Mouse (Mus musculus): ENCODE measurements around the gene Mecom. TPM values are rescaled to one million over a fixed set of nuclear protein-coding genes. Genes with fewer than 3 reads are reported as not detected.

The Mecom gene
- polyA plus RNA-seq, 1 experiment, result 1.8 TPM

DNA sequence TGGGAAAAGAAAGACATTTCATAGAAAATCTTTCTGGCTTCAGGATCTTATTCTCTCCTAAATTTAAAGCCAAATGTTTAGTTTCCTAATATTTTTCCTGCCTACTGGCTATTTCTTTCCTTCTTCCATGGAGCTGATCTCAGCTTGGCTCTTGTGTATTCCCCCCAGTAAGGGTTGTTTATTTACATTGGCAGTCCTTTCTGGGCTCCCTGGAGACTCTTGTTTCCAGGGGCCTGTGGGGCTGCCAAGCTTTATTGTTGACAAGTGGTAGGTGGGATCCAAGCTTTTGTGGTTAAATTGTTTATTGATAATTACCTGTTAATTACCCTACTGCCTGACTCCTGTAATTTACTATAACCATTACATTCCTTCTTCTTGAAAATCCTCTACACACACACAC, 476.5 kb downstream of the Mecom start:
- Histone ChIP-seq H3K4me3 (no peak overlapping the region), H3K79me2 (ENCODE audit: control insufficient read depth, insufficient read depth) (no peaks in the 10 kb centered on the region), H3K36me3 (ENCODE audit: control insufficient read depth, insufficient read depth) (no peaks in the 10 kb centered on the region), H3ac (ENCODE audit: control insufficient read depth, insufficient read length) (no peak overlapping the region), H3K4me2 (ENCODE audit: low read depth) (no peak overlapping the region), H3K27me3 (ENCODE audit: control insufficient read depth, insufficient read depth, insufficient read length) (no peaks in the 10 kb centered on the region)
- TF ChIP-seq MYOG (IDR thresholded peaks at IDR 0.05; ENCODE audit: control insufficient read depth in 1 of 3, insufficient read depth in 1 of 3, insufficient read length in 2 of 3, low read depth in 2 of 3) (no peak), E2F4 (IDR thresholded peaks at IDR 0.05; ENCODE audit: insufficient read depth) (no peak), TCF12 (IDR thresholded peaks at IDR 0.05; ENCODE audit: insufficient read depth, poor library complexity, severe bottlenecking) (no peak)

DNA sequence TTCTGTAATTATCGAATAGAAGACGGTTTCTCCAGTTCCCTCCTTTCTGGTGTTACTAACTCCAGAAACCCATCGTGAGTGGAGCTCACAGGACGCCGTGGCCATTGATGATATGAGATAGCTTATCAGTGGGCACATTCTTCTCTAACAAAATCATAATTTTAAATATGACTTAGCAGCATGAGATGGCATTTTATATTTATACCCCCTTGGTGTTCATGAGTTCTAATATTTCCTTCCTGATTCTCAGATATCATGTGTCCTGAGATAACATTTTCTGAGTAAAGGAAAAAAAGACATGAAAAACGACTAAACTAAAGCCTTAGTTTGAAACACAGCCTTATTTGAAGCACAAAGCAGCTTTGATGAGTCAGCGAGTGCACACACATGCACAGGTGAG, 481.3 kb downstream of the Mecom start:
- no peaks in the 10 kb centered on the region for H3K27me3 ChIP-seq (ENCODE audit: control insufficient read depth, insufficient read depth, insufficient read length)
- H3K4me3 ChIP-seq, result no peak overlapping the region
- no peak overlapping the region for H3K4me2 ChIP-seq (ENCODE audit: low read depth)
- no peak overlapping the region for H3ac ChIP-seq (ENCODE audit: control insufficient read depth, insufficient read length)
- no peaks in the 10 kb centered on the region for H3K79me2 ChIP-seq (ENCODE audit: control insufficient read depth, insufficient read depth)
- no peaks in the 10 kb centered on the region for H3K36me3 ChIP-seq (ENCODE audit: control insufficient read depth, insufficient read depth)
- no peak for TF ChIP-seq POLR2A (IDR thresholded peaks at IDR 0.05; ENCODE audit: insufficient read length, low read depth)
- no peak for TF ChIP-seq REST (IDR thresholded peaks at IDR 0.05; ENCODE audit: insufficient read depth, insufficient read length)
- no peak for TF ChIP-seq MYOG (IDR thresholded peaks at IDR 0.05; ENCODE audit: control insufficient read depth in 1 of 3, insufficient read depth in 1 of 3, insufficient read length in 2 of 3, low read depth in 2 of 3)
- TF ChIP-seq SRF (IDR thresholded peaks at IDR 0.05; ENCODE audit: control insufficient read depth, insufficient read length, low read depth), result no peak
- no peak for TF ChIP-seq TCF3 (IDR thresholded peaks at IDR 0.05; ENCODE audit: insufficient read length, low read depth)
- no peak for TF ChIP-seq POLR2AphosphoS2 (IDR thresholded peaks at IDR 0.05; ENCODE audit: insufficient read length, low read depth)
- no peak for TF ChIP-seq MYOD1 (IDR thresholded peaks at IDR 0.05; ENCODE audit: control insufficient read depth in 1 of 3, insufficient read length in 2 of 3, low read depth in 2 of 3)
- no peak for TF ChIP-seq CEBPB (IDR thresholded peaks at IDR 0.05; ENCODE audit: insufficient read depth, poor library complexity, severe bottlenecking)
- no peak for TF ChIP-seq USF1 (IDR thresholded peaks at IDR 0.05; ENCODE audit: low read depth)

DNA sequence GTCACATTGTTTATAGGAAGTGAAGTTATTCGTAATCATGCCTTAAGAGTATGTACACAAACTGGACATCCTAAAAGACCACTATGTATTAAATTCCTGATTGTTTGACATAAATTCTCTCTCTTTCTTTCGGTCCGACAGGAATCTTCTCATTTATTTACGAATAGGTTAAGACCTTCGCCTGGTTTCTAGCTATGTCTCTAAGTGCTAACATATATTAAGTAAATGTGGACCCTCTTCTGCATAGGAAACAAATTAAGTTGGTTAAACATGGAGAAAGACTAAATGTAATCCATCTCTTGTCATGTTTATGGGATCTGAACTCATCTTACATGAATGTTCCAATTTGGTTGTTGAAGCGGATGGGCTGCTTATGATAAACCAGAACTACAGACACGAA, 487.8 kb downstream of the Mecom start:
- H3K36me3 ChIP-seq (ENCODE audit: control insufficient read depth, insufficient read depth), result no peaks in the 10 kb centered on the region
- no peak overlapping the region for H3K4me3 ChIP-seq
- no peak for TF ChIP-seq MYOG (IDR thresholded peaks at IDR 0.05; ENCODE audit: control insufficient read depth in 1 of 3, insufficient read depth in 1 of 3, insufficient read length in 2 of 3, low read depth in 2 of 3)
- no peak for TF ChIP-seq TCF12 (IDR thresholded peaks at IDR 0.05; ENCODE audit: insufficient read depth, poor library complexity, severe bottlenecking)
- no peak for TF ChIP-seq CEBPB (IDR thresholded peaks at IDR 0.05; ENCODE audit: insufficient read depth, poor library complexity, severe bottlenecking)
- no peak for TF ChIP-seq SRF (IDR thresholded peaks at IDR 0.05; ENCODE audit: control insufficient read depth, insufficient read length, low read depth)
- no peak for TF ChIP-seq TCF3 (IDR thresholded peaks at IDR 0.05; ENCODE audit: insufficient read length, low read depth)
- TF ChIP-seq MYOD1 (IDR thresholded peaks at IDR 0.05; ENCODE audit: control insufficient read depth in 1 of 3, insufficient read length in 2 of 3, low read depth in 2 of 3), result no peak
- TF ChIP-seq USF1 (IDR thresholded peaks at IDR 0.05; ENCODE audit: low read depth), result no peak
- TF ChIP-seq MAX (IDR thresholded peaks at IDR 0.05; ENCODE audit: low read depth), result no peak
- no peak for TF ChIP-seq POLR2AphosphoS2 (IDR thresholded peaks at IDR 0.05; ENCODE audit: insufficient read length, low read depth)
- TF ChIP-seq E2F4 (IDR thresholded peaks at IDR 0.05; ENCODE audit: insufficient read depth), result no peak
- H3ac ChIP-seq (ENCODE audit: control insufficient read depth, insufficient read length), result no peak overlapping the region
- no peak overlapping the region for H3K4me2 ChIP-seq (ENCODE audit: low read depth)
- no peaks in the 10 kb centered on the region for H3K27me3 ChIP-seq (ENCODE audit: control insufficient read depth, insufficient read depth, insufficient read length)
- H3K79me2 ChIP-seq (ENCODE audit: control insufficient read depth, insufficient read depth), result no peaks in the 10 kb centered on the region

DNA sequence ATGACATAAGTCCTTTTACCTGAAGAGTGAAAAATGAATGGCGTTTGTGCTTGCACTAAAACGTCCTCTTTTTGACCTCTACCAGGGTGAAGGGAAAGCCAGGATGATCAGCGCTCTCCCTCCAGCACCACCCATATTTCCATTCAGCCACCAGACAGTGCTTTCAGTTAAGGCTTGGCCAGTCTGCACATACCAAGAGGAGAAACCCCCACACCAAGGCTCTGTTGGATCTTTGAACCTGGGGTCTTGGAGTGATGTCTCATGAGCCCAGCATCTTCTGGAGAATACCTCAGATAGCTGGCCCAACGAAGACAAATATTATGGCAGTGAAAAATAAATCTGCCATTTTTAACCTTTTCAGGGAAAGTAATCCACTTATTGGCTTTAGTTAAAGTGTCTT, 488.2 kb downstream of the Mecom start:
- TF ChIP-seq SRF (IDR thresholded peaks at IDR 0.05; ENCODE audit: control insufficient read depth, insufficient read length, low read depth) (no peak), MYOG (IDR thresholded peaks at IDR 0.05; ENCODE audit: control insufficient read depth in 1 of 3, insufficient read depth in 1 of 3, insufficient read length in 2 of 3, low read depth in 2 of 3) (no peak), E2F4 (IDR thresholded peaks at IDR 0.05; ENCODE audit: insufficient read depth) (no peak), MAX (IDR thresholded peaks at IDR 0.05; ENCODE audit: low read depth) (no peak), TCF12 (IDR thresholded peaks at IDR 0.05; ENCODE audit: insufficient read depth, poor library complexity, severe bottlenecking) (no peak), TCF3 (IDR thresholded peaks at IDR 0.05; ENCODE audit: insufficient read length, low read depth) (no peak)
- H3ac ChIP-seq (ENCODE audit: control insufficient read depth, insufficient read length), result no peak overlapping the region
- no peaks in the 10 kb centered on the region for H3K36me3 ChIP-seq (ENCODE audit: control insufficient read depth, insufficient read depth)

DNA sequence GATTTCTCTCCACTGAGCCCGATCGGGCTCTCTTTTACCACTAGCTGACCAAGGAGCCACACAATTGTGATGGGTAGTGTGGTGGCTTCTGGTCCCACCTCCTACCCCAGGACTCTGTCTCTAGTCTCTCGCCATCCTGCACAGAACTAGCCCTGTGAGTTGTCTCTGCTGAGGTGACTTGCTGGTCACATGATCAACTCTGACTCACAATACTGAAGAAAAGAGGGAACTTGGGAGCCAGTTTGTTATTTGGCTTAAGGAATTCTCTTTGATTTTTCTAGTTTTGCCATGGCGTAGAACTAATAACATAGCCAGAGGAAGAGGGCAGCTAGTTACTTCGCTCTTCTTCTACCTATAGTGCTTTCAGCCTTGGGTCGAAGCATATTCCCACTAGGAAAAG, 496.5 kb downstream of the Mecom start:
- TF ChIP-seq TCF12 (IDR thresholded peaks at IDR 0.05; ENCODE audit: insufficient read depth, poor library complexity, severe bottlenecking) (no peak), USF1 (IDR thresholded peaks at IDR 0.05; ENCODE audit: low read depth) (peak; percentile 61)
- no peak overlapping the region for H3K4me2 ChIP-seq (ENCODE audit: low read depth)

More for the DNA sequence above, 488.2 kb downstream of the Mecom start:
- Histone ChIP-seq H3K4me2 (ENCODE audit: low read depth) (no peak overlapping the region), H3K79me2 (ENCODE audit: control insufficient read depth, insufficient read depth) (no peaks in the 10 kb centered on the region), H3K27me3 (ENCODE audit: control insufficient read depth, insufficient read depth, insufficient read length) (no peaks in the 10 kb centered on the region), H3K4me3 (no peak overlapping the region)

More for the DNA sequence above, 496.5 kb downstream of the Mecom start:
- no peaks in the 10 kb centered on the region for H3K27me3 ChIP-seq (ENCODE audit: control insufficient read depth, insufficient read depth, insufficient read length)
- no peaks in the 10 kb centered on the region for H3K36me3 ChIP-seq (ENCODE audit: control insufficient read depth, insufficient read depth)
- no peaks in the 10 kb centered on the region for H3K79me2 ChIP-seq (ENCODE audit: control insufficient read depth, insufficient read depth)
- no peak overlapping the region for H3K4me3 ChIP-seq
- H3ac ChIP-seq (ENCODE audit: control insufficient read depth, insufficient read length), result no peak overlapping the region
